Mouse (Mus musculus) retina, adult 2 months (tissue): ENCODE data around the gene Umod.

Experiments
- DNase-seq: peaks from one replicate; pipeline ENCODE4 v3.0.0-alpha.2; 2012; ENCODE audit warnings: low read depth, low spot score

Gene Umod

GRCm38 (mm10) chr7:119441938-119442337, 37.1 kb downstream of the Umod start:
- DNase-seq: no peak

GRCm38 (mm10) chr7:119427180-119427616, 51.9 kb downstream of the Umod start:
- DNase-seq: peak; percentile 45

- no peak for DNase-seq
Observed at GRCm38 (mm10) chr7:119420730-119421129, 58.4 kb downstream of the Umod start.

GRCm38 (mm10) chr7:119418523-119418922, 60.6 kb downstream of the Umod start:
- no peak for DNase-seq
